Mouse (Mus musculus) megakaryocyte-erythroid progenitor cell, adult 5 weeks (primary cell): ENCODE data around the gene Pramef12. TPM values are rescaled to one million over a fixed set of nuclear protein-coding genes. Genes with fewer than 3 reads are reported as not detected.

Experiments used
- polyA plus RNA-seq: library from polyadenylated mRNA; stranded (reverse); fragments of >175 nt; gene quantifications from 2 replicates; pipeline ENCODE4 v1.2.3, GENCODE M21; 2012

Gene Pramef12
- polyA plus RNA-seq = not detected in 2 replicates

DNA sequence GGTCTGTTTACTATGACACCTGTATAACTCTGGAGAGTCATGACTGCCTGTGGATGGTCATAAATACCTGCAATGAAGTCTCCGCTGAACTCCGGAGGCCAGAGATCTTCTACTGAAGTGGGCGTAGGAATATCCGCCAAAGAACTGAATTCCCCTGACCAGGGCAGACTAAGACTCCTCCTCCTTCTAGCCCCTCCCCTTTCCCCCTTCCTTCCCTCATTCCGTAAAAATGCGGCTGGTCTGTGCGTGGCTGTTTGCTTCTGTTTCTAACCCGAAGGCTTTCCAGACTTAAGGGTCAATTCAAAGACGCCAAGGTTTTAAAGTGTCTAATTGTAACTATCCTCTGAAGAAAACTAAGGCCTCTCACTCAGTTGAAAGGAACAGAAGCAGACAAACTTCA lies at the start of gene Pramef12:
Gene Pramef12, minus strand, starts transcription at position 175 of the 400 bp plus-strand sequence.

DNA sequence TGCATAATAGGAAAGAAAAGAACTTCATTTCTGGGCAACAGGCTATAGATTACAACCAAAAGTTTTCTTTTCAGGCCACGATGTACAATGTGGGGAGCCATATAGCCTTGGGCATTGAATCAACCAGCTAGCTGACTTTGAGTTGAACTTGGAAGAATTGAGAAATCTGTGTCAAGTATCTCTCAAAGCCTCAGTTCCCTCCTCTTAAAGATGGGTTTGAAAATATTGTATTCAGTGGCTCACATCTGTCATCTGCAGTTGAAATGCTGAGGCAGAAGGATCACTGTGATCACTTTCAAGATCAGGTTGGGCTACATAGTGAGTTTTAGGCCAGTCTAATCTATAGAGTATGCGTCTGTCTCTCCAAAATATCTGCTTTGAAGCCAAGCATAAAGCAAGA lies 45.0 kb upstream of the Pramef12 start, which contains the start of gene Gm9944:
Gene Gm9944, minus strand, starts transcription at position 101 of the 400 bp plus-strand sequence.

DNA sequence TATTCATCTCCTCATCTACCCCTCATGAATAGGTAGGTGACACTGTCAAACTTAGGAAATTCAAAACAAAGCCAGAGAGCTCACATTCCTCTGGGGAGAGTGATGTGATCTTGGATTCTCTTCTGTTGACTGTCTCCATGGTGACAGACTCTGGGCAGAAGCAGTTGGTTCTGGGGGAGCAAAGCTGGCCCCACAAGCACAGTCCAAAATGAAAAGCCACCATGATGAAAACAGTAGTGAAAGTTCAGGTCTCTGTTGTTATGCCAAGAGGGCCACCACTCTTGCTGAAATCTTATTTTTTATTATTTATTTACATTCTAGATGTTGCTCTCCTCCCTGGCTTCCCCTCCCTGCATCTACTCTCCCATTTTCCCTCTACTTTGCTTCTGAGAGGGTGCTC lies 30.4 kb upstream of the Pramef12 start, which contains the start of gene 1700012P22Rik:
Gene 1700012P22Rik, minus strand, starts transcription at position 101 of the 400 bp plus-strand sequence.

DNA sequence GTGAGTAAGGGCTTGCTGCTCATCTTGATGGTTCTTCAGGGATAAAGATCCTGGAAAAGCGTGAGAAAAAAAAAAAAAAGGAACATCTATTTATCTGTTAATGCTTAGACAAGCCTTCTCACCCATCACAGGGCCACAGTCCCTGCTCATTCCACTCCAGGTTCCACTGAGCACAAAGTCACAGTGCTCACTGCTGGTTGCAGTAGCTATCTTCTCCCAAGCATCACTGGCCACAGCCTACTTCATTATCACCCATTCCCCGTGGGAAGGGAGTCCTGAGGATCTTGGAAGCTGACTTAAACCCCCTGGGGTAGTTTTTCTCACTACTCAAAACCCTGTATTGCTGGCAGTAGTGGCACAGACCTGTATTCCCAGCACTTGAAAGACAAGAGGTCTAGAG lies 30.4 kb downstream of the Pramef12 start, which contains the start of gene Pramef20:
Gene Pramef20, minus strand, starts transcription at position 23 of the 400 bp plus-strand sequence.

DNA sequence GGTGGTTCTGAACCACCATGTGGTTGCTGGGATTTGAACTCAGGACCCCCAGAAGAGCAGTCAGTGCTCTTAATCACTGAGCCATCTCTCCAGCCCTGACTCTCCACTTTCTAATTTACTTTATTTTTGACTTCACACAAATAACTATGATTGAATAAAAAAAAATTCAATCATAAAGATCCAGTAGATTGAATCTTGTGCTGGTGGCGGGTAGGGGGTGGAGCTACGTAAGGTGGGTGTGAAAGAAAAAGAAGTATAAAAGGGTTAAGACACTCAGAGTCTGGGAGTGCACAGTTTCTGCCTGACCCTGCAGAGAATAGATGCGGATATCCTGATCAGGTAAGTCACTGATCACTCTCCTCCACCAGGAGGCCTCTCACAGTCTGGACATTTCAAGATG lies 50.6 kb downstream of the Pramef12 start, which contains the start of gene Gm13119:
Gene Gm13119, plus strand, starts transcription at position 301 of the 400 bp plus-strand sequence.

Other genes with a start within 250 kb of the Pramef12 start
- gene Oog3, start 245.8 kb downstream of the Pramef12 start, polyA plus RNA-seq = not detected in 2 replicates
- gene Oog2, start 217.7 kb downstream of the Pramef12 start, polyA plus RNA-seq = not detected in 2 replicates
- gene C87977, start 195.1 kb downstream of the Pramef12 start, polyA plus RNA-seq = not detected in 2 replicates
- not detected in 2 replicates for gene Pramel5, start 128.0 kb downstream of the Pramef12 start, polyA plus RNA-seq
- gene Gm13128, start 78.2 kb downstream of the Pramef12 start, polyA plus RNA-seq = not detected in 2 replicates
- gene Gm13119, start 50.5 kb downstream of the Pramef12 start, polyA plus RNA-seq = not detected in 2 replicates
- not detected in 2 replicates for gene Pramef20, start 30.5 kb downstream of the Pramef12 start, polyA plus RNA-seq
- gene 1700012P22Rik, start 30.3 kb upstream of the Pramef12 start, polyA plus RNA-seq = not detected in 2 replicates
- gene Gm9944, start 44.9 kb upstream of the Pramef12 start, polyA plus RNA-seq = not detected in 2 replicates
- not detected in 2 replicates for gene Aadacl3, start 55.3 kb upstream of the Pramef12 start, polyA plus RNA-seq
- gene 9430007A20Rik, start 111.4 kb upstream of the Pramef12 start, polyA plus RNA-seq = not detected in 2 replicates
- not detected in 2 replicates for gene Gm13124, start 156.7 kb upstream of the Pramef12 start, polyA plus RNA-seq
- gene Aadacl4, start 205.2 kb upstream of the Pramef12 start, polyA plus RNA-seq = not detected in 2 replicates